Mouse (Mus musculus): ENCODE results near the gene Ift43.

Gene Ift43

DNA sequence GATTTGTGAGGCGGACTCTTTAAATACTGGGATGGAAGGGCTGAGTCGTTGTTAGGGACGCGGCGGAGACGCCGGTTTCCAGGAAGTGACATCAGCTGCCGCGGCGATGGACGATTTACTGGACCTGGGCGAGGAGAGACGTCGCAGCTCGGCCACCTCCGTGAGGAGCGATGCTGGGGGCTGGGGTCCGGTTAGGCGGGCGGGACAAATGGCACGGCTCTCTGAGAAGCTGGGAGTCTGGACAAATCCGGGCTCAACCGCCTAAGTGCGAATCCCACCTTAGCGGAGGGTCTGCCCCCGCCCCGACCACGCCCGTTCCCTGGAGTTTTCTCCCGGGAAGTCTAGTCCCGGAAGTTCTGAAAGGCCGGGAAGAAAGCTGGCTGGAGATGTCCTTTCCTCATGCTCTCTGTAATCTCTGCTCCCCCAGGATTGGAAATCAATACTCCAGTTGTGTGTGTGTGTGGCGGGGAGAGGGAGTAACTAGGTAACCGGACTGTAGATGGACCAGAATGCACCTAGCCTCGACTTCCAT is at the start of gene Ift43:
Gene Ift43, plus strand, starts transcription at position 61 of the 532 bp plus-strand sequence.
- peak; percentile 95 for DNase-seq (ENCODE audit: extremely low spot score, low spot score)

- DNase-seq (ENCODE audit: extremely low spot score, low spot score), result no peak
Measured at GRCm38 (mm10) chr12:86035586-86035985, 46.8 kb upstream of the Ift43 start.

DNA sequence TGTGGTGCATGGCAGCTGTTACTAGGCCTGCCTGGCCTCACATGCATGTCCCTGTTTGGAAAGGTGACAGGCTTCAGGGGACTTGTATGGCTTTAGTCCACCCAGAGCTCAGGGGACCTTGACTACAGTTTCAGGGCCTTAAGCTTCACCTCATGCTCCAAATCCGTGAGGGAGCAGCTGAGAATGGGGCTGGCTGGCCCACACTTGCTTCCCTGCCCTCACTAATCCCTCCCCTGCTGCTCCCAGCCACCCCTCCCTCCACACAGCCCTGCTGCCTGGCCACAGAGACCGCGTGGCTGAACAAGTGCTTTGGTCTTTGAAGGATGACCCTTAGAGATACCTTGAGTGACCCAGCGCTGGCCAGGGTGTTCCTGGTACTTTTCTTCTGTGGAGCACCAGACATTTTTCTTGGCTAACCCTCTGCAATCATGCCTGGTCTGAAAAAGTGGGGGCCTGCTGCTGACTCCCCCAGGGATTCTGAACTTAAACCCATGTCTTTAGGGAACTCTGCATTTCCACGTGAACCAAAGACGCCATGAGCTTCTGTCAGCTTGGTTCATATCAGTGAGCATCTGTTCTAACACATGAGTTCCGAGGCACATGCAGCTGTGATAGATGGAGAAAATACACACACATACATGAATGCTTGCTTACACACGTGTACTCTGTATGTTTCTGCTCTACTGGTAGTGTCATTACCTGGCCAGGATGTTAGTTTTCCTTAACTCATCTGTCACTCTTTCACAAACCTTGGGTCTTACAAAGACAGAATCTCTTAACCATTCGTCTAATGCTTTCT is 45.8 kb upstream of the Ift43 start:
- peak; percentile 20 for DNase-seq (ENCODE audit: extremely low spot score, low spot score)

DNA sequence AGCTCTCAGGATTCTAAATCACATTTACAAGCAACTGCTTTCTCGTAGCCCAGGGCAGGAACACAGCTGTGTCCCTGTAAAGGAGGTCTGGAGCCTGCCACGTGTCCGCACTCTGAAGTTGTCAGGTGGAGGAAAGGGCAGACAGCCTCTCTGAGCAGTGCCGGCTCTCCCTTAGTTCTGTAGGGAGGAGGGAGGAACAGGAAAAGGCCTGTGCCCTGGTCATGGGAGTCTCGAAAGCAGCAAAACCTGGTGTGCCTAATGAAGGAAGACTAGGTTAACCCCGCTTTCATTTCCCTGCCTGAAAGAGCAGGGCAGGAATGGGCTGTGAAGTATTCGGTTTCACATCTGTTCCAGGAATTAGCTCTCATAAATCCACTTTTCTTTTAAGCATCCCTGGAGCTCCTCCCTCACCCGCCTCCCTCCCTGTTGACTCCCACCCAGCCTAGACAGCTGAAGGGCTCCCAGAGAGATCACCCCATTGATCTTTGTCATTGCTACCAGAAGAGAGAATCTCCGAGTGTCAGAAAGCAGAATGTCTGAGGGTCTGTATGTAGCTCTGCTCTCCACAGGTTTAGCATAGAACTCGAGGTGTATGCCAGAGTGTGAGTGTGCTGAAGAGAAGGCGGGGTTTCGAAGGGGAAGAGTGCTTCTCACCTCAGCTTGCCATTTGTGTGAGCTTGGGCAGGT is 45.0 kb upstream of the Ift43 start:
- DNase-seq (ENCODE audit: extremely low spot score, low spot score), result peak; percentile 58

- no peak for DNase-seq (ENCODE audit: extremely low spot score, low spot score)
Measured at GRCm38 (mm10) chr12:86039078-86039477, 43.3 kb upstream of the Ift43 start.

- no peak for DNase-seq (ENCODE audit: extremely low spot score, low spot score)
Measured at GRCm38 (mm10) chr12:86039751-86040150, 42.6 kb upstream of the Ift43 start.

DNA sequence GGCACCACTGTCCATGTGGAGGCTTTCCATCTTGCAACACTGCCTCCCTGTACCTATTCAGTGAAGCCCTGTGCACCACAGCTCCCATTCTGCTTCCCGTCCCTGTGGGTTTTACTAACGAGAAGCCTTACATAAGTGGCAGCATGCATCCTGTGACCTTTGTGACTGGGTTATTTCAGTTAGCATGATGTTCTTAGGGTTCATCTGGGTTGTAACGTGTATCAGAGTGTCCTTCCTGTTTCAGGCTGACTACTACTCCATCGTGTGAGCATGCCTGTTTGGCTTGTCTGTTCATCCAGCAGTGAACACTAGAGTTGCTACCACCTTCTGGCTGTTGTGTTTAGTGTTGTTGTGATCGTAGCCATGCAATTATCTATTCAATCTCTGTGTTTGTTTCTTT is 36.2 kb upstream of the Ift43 start:
- no peak for DNase-seq (ENCODE audit: extremely low spot score, low spot score)

- DNase-seq (ENCODE audit: extremely low spot score, low spot score), result no peak
Measured at GRCm38 (mm10) chr12:86046776-86047175, 35.6 kb upstream of the Ift43 start.

- DNase-seq (ENCODE audit: extremely low spot score, low spot score), result no peak
Measured at GRCm38 (mm10) chr12:86047376-86047775, 35.0 kb upstream of the Ift43 start.

DNA sequence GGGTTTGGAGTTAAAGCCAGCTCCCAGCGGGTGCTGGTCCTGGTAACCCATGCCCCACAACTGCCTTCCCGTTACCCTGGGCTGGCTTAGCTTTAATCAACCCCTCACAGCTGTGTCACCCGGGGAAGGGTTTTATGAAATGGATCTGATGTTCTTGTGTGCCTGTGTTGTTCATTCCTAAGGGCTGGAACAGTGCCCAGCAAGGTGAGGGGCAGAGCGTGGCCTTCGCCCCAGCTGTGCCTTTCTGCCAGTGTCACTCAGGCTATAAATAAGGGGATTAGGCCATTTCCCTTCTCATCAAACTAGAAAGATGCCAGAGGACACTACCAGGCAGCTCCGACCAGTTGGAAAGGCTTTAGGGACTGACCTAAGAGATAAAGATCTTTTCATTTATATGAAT is 32.5 kb upstream of the Ift43 start:
- DNase-seq (ENCODE audit: extremely low spot score, low spot score), result no peak

GRCm38 (mm10) chr12:86051477-86051876 is 30.9 kb upstream of the Ift43 start:
- no peak for DNase-seq (ENCODE audit: extremely low spot score, low spot score)

DNA sequence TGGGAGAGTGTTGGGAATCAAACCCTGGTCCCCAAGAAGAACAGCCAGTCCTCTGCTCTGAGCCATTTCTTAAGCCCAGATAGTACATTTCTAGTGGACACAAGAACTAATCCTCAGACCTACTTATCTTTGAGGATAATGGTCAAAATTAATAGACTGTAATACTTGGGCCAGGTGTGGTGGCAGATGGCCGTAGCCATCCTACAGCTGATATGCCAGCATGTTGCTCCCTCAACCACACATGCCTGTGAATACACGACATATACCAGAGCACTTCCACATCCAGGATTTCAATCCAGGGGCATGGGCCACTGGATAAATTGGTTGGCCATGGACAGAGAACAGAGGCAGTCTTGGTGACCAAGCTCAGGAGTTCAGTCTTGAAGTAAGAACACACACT is 27.0 kb upstream of the Ift43 start:
- DNase-seq (ENCODE audit: extremely low spot score, low spot score), result no peak

DNA sequence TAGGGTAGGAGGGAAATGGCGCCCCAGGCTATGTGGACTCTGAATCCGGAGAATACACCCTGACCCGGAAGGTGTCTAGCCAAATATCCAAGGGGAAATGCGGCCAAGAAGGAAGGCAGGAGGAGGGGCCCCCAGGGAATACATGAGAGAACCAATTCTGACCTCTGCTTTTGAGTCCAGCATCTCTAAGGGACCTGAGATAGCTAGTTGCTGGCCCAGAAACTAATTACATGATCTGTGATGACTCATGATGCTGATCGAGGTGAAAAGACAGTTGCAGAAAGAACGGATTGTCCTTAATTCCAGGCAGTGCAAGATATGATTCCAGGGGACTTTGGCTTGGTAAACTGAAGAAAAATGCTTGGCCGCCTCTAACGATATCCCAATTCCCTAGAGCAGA is 25.4 kb upstream of the Ift43 start:
- DNase-seq (ENCODE audit: extremely low spot score, low spot score), result no peak

- no peak for DNase-seq (ENCODE audit: extremely low spot score, low spot score)
Measured at GRCm38 (mm10) chr12:86057516-86057915, 24.8 kb upstream of the Ift43 start.

DNA sequence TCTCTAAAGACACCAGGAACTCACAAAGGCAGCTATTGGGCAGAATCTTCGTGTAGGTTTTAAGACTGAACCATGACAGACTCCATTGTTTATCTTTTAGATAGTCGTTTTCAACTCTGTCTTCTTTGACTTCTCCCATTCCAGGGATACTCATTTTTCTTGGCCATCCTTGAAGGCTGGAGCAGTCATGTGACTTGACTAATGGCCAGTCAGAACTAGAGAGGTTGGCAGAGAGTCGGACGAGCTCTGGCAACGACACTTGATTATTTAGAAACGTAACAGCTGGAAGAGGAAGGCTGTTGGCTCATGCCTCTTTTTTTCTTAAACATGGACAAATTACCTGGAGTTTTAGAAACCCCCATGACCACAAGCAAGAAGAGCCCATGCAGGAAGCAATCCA is 23.0 kb upstream of the Ift43 start:
- no peak for DNase-seq (ENCODE audit: extremely low spot score, low spot score)

- no peak for DNase-seq (ENCODE audit: extremely low spot score, low spot score)
Measured at GRCm38 (mm10) chr12:86064796-86065195, 17.5 kb upstream of the Ift43 start.

GRCm38 (mm10) chr12:86071432-86071831 is 10.9 kb upstream of the Ift43 start:
- no peak for DNase-seq (ENCODE audit: extremely low spot score, low spot score)

DNA sequence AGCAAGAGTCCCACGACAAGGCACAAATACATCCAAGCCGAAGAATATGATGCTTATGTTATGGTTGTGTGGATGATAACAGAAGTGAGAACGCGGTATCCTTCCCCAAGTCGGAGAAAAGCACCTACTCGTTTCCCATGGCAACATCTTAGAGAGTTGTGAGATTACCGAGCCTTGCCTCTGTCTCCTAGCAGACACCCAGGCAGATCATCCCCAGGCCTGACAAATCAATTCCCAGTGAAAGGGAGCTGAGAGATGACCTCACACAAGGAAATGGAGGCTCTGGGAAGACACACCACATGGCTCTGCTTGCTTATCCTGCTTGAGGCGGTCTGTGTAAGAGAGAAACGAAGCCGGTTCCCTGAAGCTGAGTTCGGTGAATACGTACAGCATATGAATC is 7.7 kb upstream of the Ift43 start:
- no peak for DNase-seq (ENCODE audit: extremely low spot score, low spot score)

DNA sequence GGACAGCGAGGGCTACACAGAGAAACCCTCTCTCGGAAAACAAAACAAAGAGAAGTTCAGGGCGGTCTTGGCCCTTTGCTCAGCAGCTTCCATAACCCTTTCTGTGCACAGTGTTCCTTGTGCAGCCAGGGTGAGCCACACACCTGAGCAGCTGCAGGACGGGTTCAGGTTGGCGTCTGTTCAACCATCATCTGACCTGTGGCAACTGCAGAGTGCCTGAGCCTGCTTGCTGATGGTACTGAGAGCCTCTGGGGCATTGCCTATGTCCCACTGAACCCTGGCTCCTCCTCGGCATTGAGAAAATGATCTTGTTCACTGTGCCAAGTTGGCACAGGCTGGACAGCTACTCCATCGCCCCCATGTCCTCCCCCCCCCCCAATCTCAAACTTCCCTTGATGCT is 7.0 kb upstream of the Ift43 start:
- DNase-seq (ENCODE audit: extremely low spot score, low spot score), result no peak

DNA sequence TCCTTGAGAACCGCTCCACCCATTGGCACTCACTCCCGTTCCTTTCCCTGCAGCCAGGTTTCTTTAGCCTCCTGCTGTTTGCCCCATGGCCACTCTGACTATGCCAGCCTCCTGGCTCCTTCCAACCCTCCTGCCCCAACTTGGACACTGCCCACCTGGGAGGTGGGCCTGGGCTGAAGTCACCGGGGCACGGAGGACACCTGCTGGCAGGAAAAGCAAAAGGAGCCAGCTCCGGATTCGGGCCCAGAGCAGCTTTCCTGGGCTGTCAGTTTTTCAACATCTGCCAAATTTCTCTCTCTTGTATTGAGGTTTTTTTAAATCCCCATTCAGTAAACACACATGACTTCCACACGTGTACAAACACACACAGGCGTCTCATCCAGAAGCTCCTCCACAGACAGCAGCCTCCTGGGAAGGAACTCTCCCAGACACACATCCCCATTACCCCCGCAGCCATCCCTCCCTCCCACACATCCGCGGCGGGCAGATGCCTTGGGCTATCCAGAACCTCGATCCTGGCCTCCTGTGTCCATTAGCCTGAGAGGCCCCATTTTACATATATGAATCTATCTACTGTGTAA is 5.9 kb upstream of the Ift43 start:
- DNase-seq (ENCODE audit: extremely low spot score, low spot score), result peak; percentile 41

- no peak for DNase-seq (ENCODE audit: extremely low spot score, low spot score)
Measured at GRCm38 (mm10) chr12:86077322-86077721, 5.0 kb upstream of the Ift43 start.

GRCm38 (mm10) chr12:86077736-86078135 is 4.6 kb upstream of the Ift43 start:
- DNase-seq (ENCODE audit: extremely low spot score, low spot score), result peak; percentile 57

Measured in neural tube, embryonic 10.5 days (tissue).